20 mouse cellular contexts compared by ENCODE assay signal in the genomic region with DNA sequence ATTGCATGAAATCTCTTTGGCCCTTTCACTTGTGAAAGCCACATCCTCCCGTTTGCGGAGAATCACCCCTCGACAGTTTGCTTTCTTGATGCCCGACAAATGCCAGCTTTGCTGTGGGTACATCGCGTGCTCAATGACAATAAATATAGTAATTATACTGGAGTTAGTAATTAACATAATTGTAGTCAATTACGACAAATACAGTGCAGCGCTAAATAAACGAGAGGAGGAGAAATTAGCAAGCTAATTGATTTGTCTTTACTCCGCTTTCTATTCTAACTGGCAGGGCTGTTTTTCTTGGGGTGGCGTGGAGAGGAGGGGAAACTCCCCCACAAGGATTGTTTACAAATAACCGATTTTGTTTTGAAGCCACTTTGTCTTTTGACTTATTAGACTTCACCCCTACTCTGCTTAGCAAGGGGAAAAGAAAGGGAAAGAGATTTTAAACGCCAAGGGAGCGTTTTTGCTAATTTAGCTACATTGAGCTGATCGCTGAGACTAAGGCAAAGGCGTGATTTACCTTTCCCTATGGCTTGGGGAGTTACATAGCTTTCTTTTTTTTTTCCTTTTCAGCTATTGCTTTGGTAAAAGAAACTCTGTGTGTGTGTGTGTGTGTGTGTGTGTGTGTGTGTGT. TPM values are rescaled to one million over a fixed set of nuclear protein-coding genes. Genes with fewer than 3 reads are reported as not detected.
DNase-seq lines count a peak whose midpoint lies in the region; ATAC-seq and TF ChIP-seq lines count a peak whose summit lies in the region.
"Had no signal": no experiment of that assay in that cellular context is flagged by ENCODE, and none has a peak within 500 bp of the region (broad histone marks: within the 10 kb centered on the region; RNA-seq: fewer than 3 reads in every experiment).

No protein-coding gene starts in this region.

- H3K27me3 ChIP-seq in forebrain, embryonic 13.5 days: peaks cover 85% of the 10 kb centered on the region
- H3K27me3 ChIP-seq in forebrain, embryonic 10.5 days (ENCODE audit: poor library complexity, severe bottlenecking): peaks cover 85% of the 10 kb centered on the region
- H3K27me3 ChIP-seq in forebrain, embryonic 15.5 days: peaks cover 74% of the 10 kb centered on the region
- no peaks in the 10 kb centered on the region; the same call in 1 of the 2 replicates for H3K27me3 ChIP-seq in hindbrain, postnatal 0 days (ENCODE audit: insufficient read depth, low read length)
- peaks cover 7% of the 10 kb centered on the region; the same call in 1 of the 2 replicates for H3K27me3 ChIP-seq in midbrain, postnatal 0 days (ENCODE audit: insufficient read depth, low read length)
- H3K27me3 ChIP-seq in liver, embryonic 12.5 days (replicated peaks): no peaks in the 10 kb centered on the region

- ATAC-seq in forebrain, embryonic 13.5 days: peak; percentile 57
- ATAC-seq in forebrain, embryonic 15.5 days (replicated peaks): peak; percentile 72
- no peak for ATAC-seq in hindbrain, postnatal 0 days
- ATAC-seq in midbrain, postnatal 0 days (ENCODE audit: low FRiP score): no peak
- no peak for ATAC-seq in liver, embryonic 12.5 days

- no peak for TF ChIP-seq CTCF in hindbrain, postnatal 0 days (IDR thresholded peaks at IDR 0.05; ENCODE audit: low read depth)
- no peak for TF ChIP-seq CTCF in midbrain, postnatal 0 days (IDR thresholded peaks at IDR 0.05)

- WGBS in forebrain, embryonic 13.5 days: 25% methylated on average over 16 of the region's 16 CpGs
- WGBS in forebrain, embryonic 10.5 days: 65% methylated on average over 16 of the region's 16 CpGs
- 14% methylated on average over 16 of the region's 16 CpGs for WGBS in forebrain, embryonic 15.5 days
- WGBS in hindbrain, postnatal 0 days: 33% methylated on average over 16 of the region's 16 CpGs
- 29% methylated on average over 16 of the region's 16 CpGs for WGBS in midbrain, postnatal 0 days
- 74% methylated on average over 16 of the region's 16 CpGs for WGBS in liver, embryonic 12.5 days (ENCODE audit: insufficient replicate concordance)

- no peak overlapping the region for H3K27ac ChIP-seq in forebrain, embryonic 13.5 days
- H3K27ac ChIP-seq in forebrain, embryonic 10.5 days: no peak overlapping the region
- peak overlapping the region; percentile 47 for H3K27ac ChIP-seq in forebrain, embryonic 15.5 days (replicated peaks)
- no peak overlapping the region for H3K27ac ChIP-seq in hindbrain, postnatal 0 days
- no peak overlapping the region for H3K27ac ChIP-seq in midbrain, postnatal 0 days (ENCODE audit: low read depth, low read length)
- H3K27ac ChIP-seq in liver, embryonic 12.5 days: no peak overlapping the region
- H3K27ac ChIP-seq: embryonic facial prominence, embryonic 13.5 days had no signal

- no peaks in the 10 kb centered on the region for H3K36me3 ChIP-seq in forebrain, embryonic 13.5 days (ENCODE audit: poor library complexity, severe bottlenecking)
- H3K36me3 ChIP-seq in forebrain, embryonic 10.5 days (replicated peaks): no peaks in the 10 kb centered on the region
- H3K36me3 ChIP-seq in forebrain, embryonic 15.5 days: no peaks in the 10 kb centered on the region
- no peaks in the 10 kb centered on the region for H3K36me3 ChIP-seq in hindbrain, postnatal 0 days (ENCODE audit: insufficient read depth, low read length)
- no peaks in the 10 kb centered on the region for H3K36me3 ChIP-seq in midbrain, postnatal 0 days (ENCODE audit: insufficient read depth, low read length)
- no peaks in the 10 kb centered on the region for H3K36me3 ChIP-seq in liver, embryonic 12.5 days
- H3K36me3 ChIP-seq: embryonic facial prominence, embryonic 13.5 days had no signal

- no peaks in the 10 kb centered on the region for H3K9me3 ChIP-seq in forebrain, embryonic 13.5 days (replicated peaks)
- H3K9me3 ChIP-seq in forebrain, embryonic 10.5 days: no peaks in the 10 kb centered on the region
- H3K9me3 ChIP-seq in forebrain, embryonic 15.5 days: no peaks in the 10 kb centered on the region
- no peaks in the 10 kb centered on the region for H3K9me3 ChIP-seq in hindbrain, postnatal 0 days (ENCODE audit: low read length)
- no peaks in the 10 kb centered on the region for H3K9me3 ChIP-seq in midbrain, postnatal 0 days (ENCODE audit: low read length)
- H3K9me3 ChIP-seq in liver, embryonic 12.5 days (replicated peaks): no peaks in the 10 kb centered on the region
- H3K9me3 ChIP-seq: embryonic facial prominence, embryonic 13.5 days had no signal

- H3K9ac ChIP-seq in forebrain, embryonic 13.5 days: no peak overlapping the region
- no peak overlapping the region for H3K9ac ChIP-seq in forebrain, embryonic 15.5 days (replicated peaks)
- no peak overlapping the region for H3K9ac ChIP-seq in hindbrain, postnatal 0 days (replicated peaks; ENCODE audit: low read length)
- H3K9ac ChIP-seq in midbrain, postnatal 0 days (replicated peaks; ENCODE audit: low read length, poor library complexity, severe bottlenecking): no peak overlapping the region
- H3K9ac ChIP-seq in liver, embryonic 12.5 days: no peak overlapping the region
- H3K9ac ChIP-seq: embryonic facial prominence, embryonic 13.5 days had no signal

- peak overlapping the region; percentile 29 for H3K4me2 ChIP-seq in forebrain, embryonic 13.5 days
- H3K4me2 ChIP-seq in forebrain, embryonic 15.5 days (replicated peaks): peak overlapping the region; percentile 25
- peak overlapping the region; percentile 44 for H3K4me2 ChIP-seq in hindbrain, postnatal 0 days (ENCODE audit: low read depth, low read length)
- 0 out of 2 replicates have a peak overlapping the region, but pooled peaks have one; percentile 7 for H3K4me2 ChIP-seq in midbrain, postnatal 0 days (ENCODE audit: low read depth, low read length, poor library complexity, severe bottlenecking)
- H3K4me2 ChIP-seq in liver, embryonic 12.5 days: no peak overlapping the region
- H3K4me2 ChIP-seq: embryonic facial prominence, embryonic 13.5 days had no signal

- H3K4me3 ChIP-seq in forebrain, embryonic 13.5 days: no peak overlapping the region
- no peak overlapping the region for H3K4me3 ChIP-seq in forebrain, embryonic 10.5 days
- 0 out of 2 replicates have a peak overlapping the region, but pooled peaks have one; percentile 7 for H3K4me3 ChIP-seq in forebrain, embryonic 15.5 days
- H3K4me3 ChIP-seq in hindbrain, postnatal 0 days (ENCODE audit: low read length): peak overlapping the region; percentile 8; the same call in 1 of the 2 replicates
- no peak overlapping the region for H3K4me3 ChIP-seq in midbrain, postnatal 0 days (ENCODE audit: low read depth, low read length)
- no peak overlapping the region for H3K4me3 ChIP-seq in liver, embryonic 12.5 days
- H3K4me3 ChIP-seq: embryonic facial prominence, embryonic 13.5 days had no signal

- no peak for DNase-seq in forebrain, embryonic 10.5 days (ENCODE audit: extremely low spot score, low spot score)
- DNase-seq in hindbrain, postnatal 0 days (ENCODE audit: low spot score): no peak
- no peak for DNase-seq in midbrain, postnatal 0 days (ENCODE audit: low spot score)
- no peak for DNase-seq in ovary, postnatal 10 days (ENCODE audit: low spot score)
- DNase-seq in adrenal gland, postnatal 4 days (ENCODE audit: low spot score in 2 of 2): no peak
- DNase-seq: adrenal gland, postnatal 10 days; cerebellum, adult 2 months; kidney, adult 2 months; kidney, postnatal 36 days; layer of hippocampus, postnatal 36 days; liver; lung, adult 18-20 months; lung, postnatal 36 days; right cerebral cortex, adult 18-20 months; thymus, postnatal 4 days had no signal

- peaks cover 31% of the 10 kb centered on the region for H3K4me1 ChIP-seq in forebrain, embryonic 13.5 days
- H3K4me1 ChIP-seq in forebrain, embryonic 10.5 days: peaks cover 48% of the 10 kb centered on the region
- H3K4me1 ChIP-seq in forebrain, embryonic 15.5 days: peaks cover 29% of the 10 kb centered on the region
- 0 out of 2 replicates have a peak, but pooled peaks cover 3% of the 10 kb centered on the region for H3K4me1 ChIP-seq in hindbrain, postnatal 0 days (ENCODE audit: insufficient read depth, low read length)
- H3K4me1 ChIP-seq in midbrain, postnatal 0 days (ENCODE audit: insufficient read depth, low read length): no peaks in the 10 kb centered on the region
- H3K4me1 ChIP-seq in liver, embryonic 12.5 days: no peaks in the 10 kb centered on the region

RNA-seq across cellular contexts. Expression of gene Lrmda, which starts 18.1 kb away (rescaled TPM):
- polyA plus RNA-seq in forebrain, embryonic 13.5 days (2015; fragmentation: Nextera tagmentation; extraction: Ambion mirVana): not detected in 2 replicates
- polyA plus RNA-seq in forebrain, embryonic 10.5 days (2016; fragmentation: Nextera tagmentation; extraction: Ambion mirVana): 0.20 and 0.41 TPM in 2 replicates
- polyA plus RNA-seq in forebrain, embryonic 15.5 days (2015; fragmentation: Nextera tagmentation; extraction: Ambion mirVana): 0.15 TPM in 1 of 2 replicates, not detected in the other
- total RNA-seq in hindbrain, postnatal 0 days (2014; rRNA removed): 0.21 TPM in 1 of 2 replicates, not detected in the other
- 0.52 and 0.53 TPM in 2 replicates for polyA plus RNA-seq in hindbrain, postnatal 0 days (2015; fragmentation: Nextera tagmentation; extraction: Ambion mirVana)
- not detected in 2 replicates for total RNA-seq in midbrain, postnatal 0 days (2014; rRNA removed)
- 0.34 and 0.35 TPM in 2 replicates for polyA plus RNA-seq in midbrain, postnatal 0 days (2015; fragmentation: Nextera tagmentation; extraction: Ambion mirVana)
- polyA plus RNA-seq in liver, embryonic 12.5 days (2016; fragmentation: Nextera tagmentation; extraction: Ambion mirVana): 0.23 and 0.49 TPM in 2 replicates
- 1 to 10 TPM; 3.7 to 3.9 TPM for total RNA-seq in adrenal gland, postnatal 4 days (2021)
- polyA plus RNA-seq: small intestine, adult 2 months had no signal

RNA-seq across cellular contexts. Expression of gene Zfp503, which starts 48.2 kb away (rescaled TPM):
- polyA plus RNA-seq in forebrain, embryonic 13.5 days (2015; fragmentation: Nextera tagmentation; extraction: Ambion mirVana): 6.1 and 7.7 TPM in 2 replicates
- polyA plus RNA-seq in forebrain, embryonic 10.5 days (2016; fragmentation: Nextera tagmentation; extraction: Ambion mirVana): 7.6 and 8.6 TPM in 2 replicates
- 7.4 TPM in 2 replicates for polyA plus RNA-seq in forebrain, embryonic 15.5 days (2015; fragmentation: Nextera tagmentation; extraction: Ambion mirVana)
- total RNA-seq in hindbrain, postnatal 0 days (2014; rRNA removed): 25.5 and 25.6 TPM in 2 replicates
- polyA plus RNA-seq in hindbrain, postnatal 0 days (2015; fragmentation: Nextera tagmentation; extraction: Ambion mirVana): 8.4 and 10.4 TPM in 2 replicates
- 9.1 and 10.1 TPM in 2 replicates for total RNA-seq in midbrain, postnatal 0 days (2014; rRNA removed)
- polyA plus RNA-seq in midbrain, postnatal 0 days (2015; fragmentation: Nextera tagmentation; extraction: Ambion mirVana): 4.2 and 4.3 TPM in 2 replicates
- polyA plus RNA-seq in liver, embryonic 12.5 days (2016; fragmentation: Nextera tagmentation; extraction: Ambion mirVana): 2.8 and 4.0 TPM in 2 replicates
- 10 to 100 TPM; 41.7 to 57.4 TPM for total RNA-seq in adrenal gland, postnatal 4 days (2021)

Comparison
In these comparisons a context has a peak if more than half of its experiments do, and no peak if none do; other contexts are left out.
1. H3K4me3 ChIP-seq: peak in forebrain, embryonic 15.5 days (single experiment) and hindbrain, postnatal 0 days (single experiment); none in forebrain, embryonic 13.5 days (single experiment), forebrain, embryonic 10.5 days (single experiment), midbrain, postnatal 0 days (single experiment) and liver, embryonic 12.5 days (single experiment).
2. ATAC-seq: peak in forebrain, embryonic 13.5 days (single experiment) and forebrain, embryonic 15.5 days (single experiment); none in hindbrain, postnatal 0 days (single experiment), midbrain, postnatal 0 days (single experiment) and liver, embryonic 12.5 days (single experiment).